Mouse (Mus musculus) large intestine, adult 2 months (tissue): ENCODE measurements around the gene Cenph. TPM values are rescaled to one million over a fixed set of nuclear protein-coding genes. Genes with fewer than 3 reads are reported as not detected.
A peak's percentile ranks its signal among the peaks of the same experiment; 100 is the strongest.
"Not testable (repeated sequence)": the region's sequence is repeated elsewhere in the genome, so short reads cannot be mapped to it uniquely, and the experiment has no call there.

Source experiments
- DNase-seq: peaks from one replicate; pipeline ENCODE4 v3.0.0-alpha.2; 2012; ENCODE audit warnings: low read depth, low spot score
- WGBS: fragments of 180-500 bp; shearing (Covaris S2); methylation state at CpG from one replicate; pipeline ENCODE4 v1.1.7; 2018; 5-methylcytosine and 5-hydroxymethylcytosine counted together
- polyA plus RNA-seq: library from polyadenylated mRNA; depleted of rRNA; stranded (reverse); fragments of >200 nt; gene quantifications from 2 replicates; pipeline ENCODE4 v1.2.3, GENCODE M21; 2012; rRNA removed

Cenph gene
- 1.8 and 2.4 TPM in 2 replicates for polyA plus RNA-seq

DNA sequence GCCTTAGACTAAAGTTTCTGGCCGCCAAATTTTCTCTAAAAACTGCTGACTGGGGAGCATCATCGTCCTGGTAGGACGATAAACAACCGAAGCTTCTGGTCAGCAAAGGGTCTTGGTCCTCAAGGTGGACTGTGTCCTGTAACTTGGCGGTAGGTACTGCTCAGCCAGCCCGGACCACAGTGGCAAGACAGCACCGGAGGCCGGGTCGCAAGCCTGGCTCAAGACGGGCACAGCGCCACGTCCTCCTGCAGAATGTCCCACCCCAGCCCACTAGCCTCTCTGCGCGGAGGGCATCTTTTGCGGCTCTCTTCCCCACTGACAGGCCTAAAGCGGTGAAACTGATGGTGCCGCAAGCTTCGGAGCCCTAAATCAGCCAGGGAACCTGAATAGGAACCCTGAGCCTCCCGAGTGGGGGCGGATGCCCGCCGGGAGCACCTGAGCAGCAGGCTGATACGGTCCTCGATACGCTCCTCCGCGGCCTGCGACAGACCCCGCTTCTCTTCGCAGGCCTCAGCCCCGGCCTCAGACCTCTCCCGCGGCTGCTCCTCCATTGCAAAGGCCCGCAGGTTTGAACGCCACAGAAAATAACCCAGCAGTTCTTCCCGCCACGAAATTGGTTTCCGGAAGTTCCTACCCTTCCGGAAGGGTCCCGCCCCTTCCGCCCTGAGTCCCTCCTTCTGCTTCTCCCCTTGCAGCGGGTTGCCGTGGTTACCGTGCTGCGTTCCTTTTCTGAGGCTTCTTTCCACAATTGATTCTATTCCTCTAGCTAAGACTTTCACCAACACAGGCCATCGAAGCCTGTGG lies at the start of gene Cenph:
Cenph (minus strand) TSS at position 648 of the 804 bp plus-strand sequence.
- DNase-seq: peak; percentile 70
- WGBS: under 1% methylated on average over 46 of the region's 46 CpGs

- 92% methylated on average over 3 of the region's 3 CpGs for WGBS
- DNase-seq: no peak
Observed at GRCm38 (mm10) chr13:100824916-100825315, 49.2 kb upstream of the Cenph start.

- WGBS: 38% methylated on average over 6 of the region's 6 CpGs
- DNase-seq: no peak
Observed at GRCm38 (mm10) chr13:100824306-100824705, 48.6 kb upstream of the Cenph start.

DNA sequence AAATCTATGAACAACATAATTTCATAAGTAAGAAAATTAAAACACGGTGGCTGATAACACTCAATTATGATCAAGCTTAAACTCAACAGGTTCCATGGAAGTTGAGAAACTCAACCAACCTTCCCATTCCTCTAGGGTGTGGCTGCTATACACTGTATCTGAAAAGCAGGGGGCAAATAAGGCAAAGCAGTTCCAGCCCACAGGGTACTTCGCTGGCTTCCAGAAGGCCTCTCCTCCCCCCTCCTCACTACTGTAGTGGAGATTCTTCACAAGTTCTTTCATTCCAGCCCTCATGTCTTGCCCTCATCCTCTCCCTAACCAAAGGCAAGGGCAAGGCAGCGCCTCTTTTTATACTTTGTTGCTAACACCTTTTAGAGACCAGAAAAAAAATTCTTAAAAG lies 48.2 kb upstream of the Cenph start:
- no peak for DNase-seq
- 92% methylated on average over 3 of the region's 3 CpGs for WGBS

DNA sequence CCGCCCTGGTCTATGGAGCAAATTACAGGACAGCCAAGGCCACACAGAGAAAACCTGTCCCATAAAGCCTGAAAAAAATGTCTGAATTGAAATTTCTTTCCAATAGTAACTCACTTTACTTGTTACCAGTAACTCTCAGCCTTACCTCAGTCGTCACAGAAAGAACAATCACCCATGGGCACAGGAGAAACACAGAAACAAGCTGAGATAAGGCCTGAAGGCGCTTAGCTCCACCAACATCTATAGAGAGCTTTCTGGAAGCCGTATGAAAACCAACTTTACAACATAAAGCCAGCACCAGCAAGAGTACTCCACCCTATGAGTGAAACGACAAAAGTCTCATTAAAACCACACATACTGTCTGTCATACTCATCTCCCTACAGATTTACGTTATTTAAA lies 38.8 kb upstream of the Cenph start:
- WGBS: 85% methylated on average over 6 of the region's 6 CpGs
- DNase-seq: no peak

DNA sequence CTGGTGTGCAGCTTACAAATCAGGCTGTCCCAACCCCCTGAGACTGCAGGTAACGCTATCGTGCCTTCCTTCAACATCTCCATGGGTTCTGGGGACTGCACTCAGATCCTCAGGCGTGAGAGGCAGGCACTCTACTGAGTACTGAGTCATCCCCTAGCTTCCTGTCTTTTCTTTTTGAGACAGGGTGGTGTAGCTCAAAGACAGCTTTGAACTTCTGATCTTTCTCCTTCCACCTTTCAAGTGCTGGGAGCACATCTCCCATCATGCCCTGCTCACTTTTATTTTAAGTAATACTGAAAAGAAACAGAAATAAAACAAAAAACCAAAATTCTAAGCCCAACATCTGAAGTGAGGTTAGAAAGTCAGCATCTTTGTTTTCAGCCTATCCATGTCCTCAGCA lies 30.1 kb upstream of the Cenph start:
- 96% methylated on average over 3 of the region's 3 CpGs for WGBS
- DNase-seq: no peak

DNA sequence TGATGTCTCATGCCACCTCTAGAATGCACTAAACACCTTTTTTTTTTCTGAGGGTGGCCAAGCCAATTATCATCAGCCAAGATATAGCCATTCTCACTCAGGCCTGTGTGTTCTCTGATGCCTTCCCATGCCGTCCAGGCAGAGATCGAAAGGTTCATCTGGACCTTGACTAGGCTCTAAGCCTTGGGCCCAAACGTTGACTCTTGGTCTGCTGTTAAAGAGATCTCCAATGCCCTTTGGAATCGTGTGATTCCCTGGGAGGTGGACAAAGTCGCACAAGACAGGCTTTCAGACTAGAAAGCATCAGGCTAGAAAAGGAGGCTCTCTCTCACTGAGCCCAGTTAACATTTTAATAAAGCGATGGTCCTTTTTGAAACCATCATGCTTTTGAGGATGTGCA lies 21.5 kb upstream of the Cenph start:
- 83% methylated on average over 6 of the region's 6 CpGs for WGBS

GRCm38 (mm10) chr13:100789083-100789482 lies 13.4 kb upstream of the Cenph start:
- WGBS: 96% methylated on average over 3 of the region's 3 CpGs
- no peak for DNase-seq

More for the DNA sequence above, 21.5 kb upstream of the Cenph start:
- no peak for DNase-seq

- DNase-seq: not testable (repeated sequence)
- 92% methylated on average over 12 of the region's 14 CpGs for WGBS
Observed at GRCm38 (mm10) chr13:100788057-100788456, 12.4 kb upstream of the Cenph start.

GRCm38 (mm10) chr13:100787316-100788010 lies 11.8 kb upstream of the Cenph start:
- DNase-seq: peak; percentile 51
- 38% methylated on average over 6 of the region's 6 CpGs for WGBS

- peak; percentile 68 for DNase-seq
- under 1% methylated on average over 35 of the region's 35 CpGs for WGBS
Observed at GRCm38 (mm10) chr13:100786414-100786867, 10.7 kb upstream of the Cenph start, which contains the start of gene Ccnb1. TSS of gene Ccnb1 (minus strand) at chr13:100786570.

- under 1% methylated on average over 30 of the region's 30 CpGs for WGBS
- no peak for DNase-seq
Observed at GRCm38 (mm10) chr13:100785806-100786413, 10.2 kb upstream of the Cenph start.

GRCm38 (mm10) chr13:100777491-100777890 lies 1.8 kb upstream of the Cenph start:
- no peak for DNase-seq
- 81% methylated on average over 3 of the region's 3 CpGs for WGBS

GRCm38 (mm10) chr13:100776710-100777109 lies 1.0 kb upstream of the Cenph start:
- no peak for DNase-seq
- WGBS: 63% methylated on average over 6 of the region's 6 CpGs

- WGBS: 3% methylated on average over 8 of the region's 8 CpGs
Observed at GRCm38 (mm10) chr13:100776056-100776419, 339 bp upstream of the Cenph start.

DNA sequence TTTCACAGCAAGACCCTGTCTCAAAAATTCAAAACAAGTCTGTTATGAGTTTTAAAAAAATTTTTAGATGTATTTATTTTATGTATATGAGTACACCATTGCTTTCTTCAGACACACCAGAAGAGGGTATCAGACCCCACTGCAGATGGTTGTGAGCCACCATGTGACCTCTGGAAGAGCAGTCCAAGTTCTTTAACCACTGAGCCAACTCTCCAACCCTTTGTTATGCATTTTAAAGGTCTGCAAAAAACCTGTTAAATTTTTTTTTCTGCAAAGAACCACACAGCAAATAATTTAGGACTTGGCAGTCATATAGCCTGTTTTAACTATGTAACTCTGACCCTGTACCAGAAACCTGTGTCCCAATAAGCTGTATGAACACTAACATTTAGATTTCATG lies 995 bp downstream of the Cenph start:
- no peak for DNase-seq

More at GRCm38 (mm10) chr13:100776056-100776419, 339 bp upstream of the Cenph start:
- no peak for DNase-seq

DNA sequence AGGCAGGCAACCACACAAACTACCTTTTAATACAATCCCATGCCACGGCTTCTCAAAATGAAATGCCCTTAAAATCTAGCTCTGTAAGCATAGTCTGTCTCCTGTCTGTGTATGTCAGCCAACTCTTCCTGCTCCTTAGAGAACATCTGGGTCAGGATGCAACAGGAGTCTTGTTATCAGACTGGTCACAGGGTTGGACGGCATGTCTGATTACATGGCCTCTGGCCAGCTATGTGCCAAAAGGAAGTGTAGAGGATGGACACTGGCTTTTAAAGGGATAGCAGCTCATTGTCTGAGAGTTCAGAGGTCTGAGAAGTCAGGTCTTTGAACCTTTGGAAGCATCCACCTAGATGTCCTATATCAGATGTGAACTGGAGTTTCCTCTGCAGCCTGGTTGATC lies 20.4 kb downstream of the Cenph start:
- no peak for DNase-seq
- WGBS: 64% methylated on average over 2 of the region's 2 CpGs

GRCm38 (mm10) chr13:100754186-100754585 lies 21.5 kb downstream of the Cenph start:
- 77% methylated on average over 4 of the region's 4 CpGs for WGBS
- DNase-seq: no peak

DNA sequence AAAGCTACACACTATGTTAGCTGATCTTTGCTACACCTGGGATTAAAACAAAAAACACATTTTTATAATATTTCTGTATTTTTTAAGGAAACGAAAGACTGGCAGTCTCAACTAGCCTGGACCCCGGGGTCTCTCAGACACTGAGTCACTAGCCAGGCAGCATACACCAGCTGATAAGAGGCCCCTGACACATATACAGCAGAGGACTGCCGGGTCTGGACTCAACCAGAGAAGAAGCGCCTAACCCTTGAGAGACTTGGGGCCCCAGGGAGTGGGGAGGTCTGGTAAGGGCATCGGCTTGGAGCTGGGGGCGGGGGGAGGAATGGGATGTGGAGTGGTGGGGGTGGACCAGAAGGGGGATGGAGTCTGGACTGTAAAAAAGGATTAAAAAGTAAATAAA lies 22.7 kb downstream of the Cenph start:
- WGBS: 79% methylated on average over 6 of the region's 6 CpGs
- DNase-seq: no peak

DNA sequence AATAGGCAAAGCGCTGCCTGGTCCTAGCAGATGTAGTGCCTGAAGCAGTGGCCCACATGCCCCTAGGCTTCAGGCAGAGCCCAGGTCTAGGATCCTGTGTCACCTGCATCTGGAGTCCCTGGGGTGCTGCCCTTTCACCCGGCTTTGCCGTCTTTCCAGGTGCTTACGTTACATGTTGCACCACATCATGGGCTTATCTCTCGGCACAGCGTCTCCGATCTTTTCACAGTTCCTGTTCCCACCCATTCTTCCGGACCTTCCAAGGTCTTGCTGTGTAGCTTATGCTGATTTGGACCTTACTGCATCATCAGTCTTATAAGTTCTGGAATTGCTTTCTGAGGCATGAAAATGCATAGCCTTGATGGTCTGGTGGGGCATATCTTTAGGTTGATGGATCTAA lies 23.2 kb downstream of the Cenph start:
- DNase-seq: no peak

More for the DNA sequence above, 23.2 kb downstream of the Cenph start:
- 84% methylated on average over 8 of the region's 8 CpGs for WGBS
